8 mouse cellular contexts compared by ENCODE assay signal in genomic region chr19:37907451-37908320, GRCm38 (mm10).
DNase-seq lines count a peak whose midpoint lies in the region.

No protein-coding gene starts in this region.

- peak; percentile 13 for DNase-seq in gastrocnemius, postnatal 25 days
- DNase-seq in gastrocnemius, postnatal 10 days: no peak
- peak; percentile 60 for DNase-seq in right cerebral cortex, adult 18-20 months
- no peak for DNase-seq in right cerebral cortex, postnatal 14 days
- peak; percentile 35 for DNase-seq in layer of hippocampus, adult 9-10 months (ENCODE audit: low spot score)
- peak; percentile 13 for DNase-seq in yolk sac, embryonic 10.5 days (ENCODE audit: low spot score)
- no peak for DNase-seq in cerebellum, postnatal 14 days
- DNase-seq in urinary bladder, postnatal 36 days (ENCODE audit: low spot score in 2 of 2): no peak

Comparison
In these comparisons a context has a peak if more than half of its experiments do, and no peak if none do; other contexts are left out.
1. DNase-seq: peak in gastrocnemius, postnatal 25 days (single experiment), right cerebral cortex, adult 18-20 months (single experiment), layer of hippocampus, adult 9-10 months (single experiment) and yolk sac, embryonic 10.5 days (single experiment); none in gastrocnemius, postnatal 10 days (single experiment), right cerebral cortex, postnatal 14 days (single experiment), cerebellum, postnatal 14 days (0 of 2) and urinary bladder, postnatal 36 days (0 of 2).